Mouse (Mus musculus): ENCODE data around the gene H2-K1.

Gene H2-K1

GRCm38 (mm10) chr17:34000150-34000537 is at the start of gene H2-K1:
Gene H2-K1, minus strand, starts transcription at chr17:34000347.
- peak; percentile 99 for DNase-seq (ENCODE audit: low read depth, low spot score)

- DNase-seq (ENCODE audit: low read depth, low spot score), result peak; percentile 21
These were observed 47.4 kb upstream of the H2-K1 start for GRCm38 (mm10) chr17:34047404-34048050.

GRCm38 (mm10) chr17:34045941-34046340 is 45.8 kb upstream of the H2-K1 start:
- DNase-seq (ENCODE audit: low read depth, low spot score), result no peak

- DNase-seq (ENCODE audit: low read depth, low spot score), result no peak
These were observed 39.7 kb upstream of the H2-K1 start for GRCm38 (mm10) chr17:34039562-34040450.

- DNase-seq (ENCODE audit: low read depth, low spot score), result no peak
These were observed 38.9 kb upstream of the H2-K1 start, which contains the start of gene Col11a2 for GRCm38 (mm10) chr17:34038878-34039561. Gene Col11a2, plus strand, starts transcription at chr17:34039437.

- DNase-seq (ENCODE audit: low read depth, low spot score), result no peak
These were observed 38.3 kb upstream of the H2-K1 start for GRCm38 (mm10) chr17:34038440-34038839.

GRCm38 (mm10) chr17:34037241-34037640 is 37.1 kb upstream of the H2-K1 start:
- no peak for DNase-seq (ENCODE audit: low read depth, low spot score)

- no peak for DNase-seq (ENCODE audit: low read depth, low spot score)
These were observed 36.5 kb upstream of the H2-K1 start for GRCm38 (mm10) chr17:34036647-34037046.

GRCm38 (mm10) chr17:34035517-34035916 is 35.4 kb upstream of the H2-K1 start:
- DNase-seq (ENCODE audit: low read depth, low spot score), result no peak

- DNase-seq (ENCODE audit: low read depth, low spot score), result peak; percentile 76
These were observed 33.9 kb upstream of the H2-K1 start for GRCm38 (mm10) chr17:34034064-34034463.

- DNase-seq (ENCODE audit: low read depth, low spot score), result no peak
These were observed 33.3 kb upstream of the H2-K1 start for GRCm38 (mm10) chr17:34033441-34033840.

- peak; percentile 29 for DNase-seq (ENCODE audit: low read depth, low spot score)
These were observed 32.7 kb upstream of the H2-K1 start for GRCm38 (mm10) chr17:34032806-34033205.

- DNase-seq (ENCODE audit: low read depth, low spot score), result peak; percentile 87
These were observed 32.1 kb upstream of the H2-K1 start for GRCm38 (mm10) chr17:34032174-34032632.

- peak; percentile 100 for DNase-seq (ENCODE audit: low read depth, low spot score)
These were observed 31.5 kb upstream of the H2-K1 start, which contains the start of the genes Slc39a7 and Rxrb for GRCm38 (mm10) chr17:34031465-34032173. Gene Slc39a7, minus strand, starts transcription at chr17:34031682. Gene Rxrb, plus strand, starts transcription at chr17:34031812.

GRCm38 (mm10) chr17:34030861-34031326 is 30.7 kb upstream of the H2-K1 start:
- no peak for DNase-seq (ENCODE audit: low read depth, low spot score)

GRCm38 (mm10) chr17:34029890-34030595 is 29.9 kb upstream of the H2-K1 start:
- DNase-seq (ENCODE audit: low read depth, low spot score), result no peak

- no peak for DNase-seq (ENCODE audit: low read depth, low spot score)
These were observed 29.2 kb upstream of the H2-K1 start for GRCm38 (mm10) chr17:34029150-34029889.

- DNase-seq (ENCODE audit: low read depth, low spot score), result no peak
These were observed 28.5 kb upstream of the H2-K1 start for GRCm38 (mm10) chr17:34028501-34029149.

GRCm38 (mm10) chr17:34027656-34028223 is 27.6 kb upstream of the H2-K1 start, which contains the start of gene H2-Ke6:
Gene H2-Ke6, minus strand, starts transcription at chr17:34028060.
- DNase-seq (ENCODE audit: low read depth, low spot score), result peak; percentile 95
